Comparison of ENCODE assay signal across 1 mouse cellular context in the genomic region with DNA sequence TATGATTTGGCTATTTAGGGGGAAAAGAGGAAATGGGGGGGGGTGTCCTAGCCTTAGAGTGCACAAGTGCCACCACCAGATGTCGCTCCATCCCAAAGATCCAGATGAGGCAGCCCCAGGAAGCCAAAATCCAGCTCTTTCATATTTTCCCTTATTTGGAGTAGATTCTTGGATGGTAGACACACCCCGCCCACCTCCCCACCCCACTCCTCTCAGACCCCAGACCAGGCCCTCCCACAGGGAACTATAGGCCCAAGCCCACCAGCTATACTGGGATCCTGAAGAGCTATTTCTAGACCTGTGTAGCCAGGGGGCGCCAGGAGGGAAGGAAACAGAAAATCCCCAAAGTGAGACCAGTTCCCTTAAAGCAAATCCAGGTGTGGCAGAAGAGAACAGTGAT.
TF ChIP-seq lines count a peak whose summit lies in the region.

No protein-coding gene starts in this region.

TF ChIP-seq in MEL, 35 proteins besides CTCF, POLR2A, EP300 and RAD21 (continued from another document):
- no peak for TF ChIP-seq NELFE (IDR thresholded peaks at IDR 0.05; ENCODE audit: low read depth, low read length)
- no peak for TF ChIP-seq GATA1 (IDR thresholded peaks at IDR 0.05; ENCODE audit: low read depth, low read length)
- TF ChIP-seq MAX (IDR thresholded peaks at IDR 0.05; ENCODE audit: low read length) = no peak
- TF ChIP-seq MAFK (IDR thresholded peaks at IDR 0.05; ENCODE audit: borderline replicate concordance, low read depth, low read length) = no peak
- TF ChIP-seq TCF12 (IDR thresholded peaks at IDR 0.05; ENCODE audit: low read depth, low read length) = no peak
- TF ChIP-seq MXI1 (IDR thresholded peaks at IDR 0.05; ENCODE audit: low read depth, low read length) = no peak
- TF ChIP-seq E2F4 (IDR thresholded peaks at IDR 0.05; ENCODE audit: borderline replicate concordance, low read depth, low read length) = no peak
- no peak for TF ChIP-seq USF1 (IDR thresholded peaks at IDR 0.05; ENCODE audit: low read depth, low read length)
- no peak for TF ChIP-seq ZNF384 (IDR thresholded peaks at IDR 0.05; ENCODE audit: low read depth, low read length)
